Mouse (Mus musculus) kidney, embryonic 15.5 days (tissue): ENCODE data around the gene Atp6v1g2. TPM values are rescaled to one million over a fixed set of nuclear protein-coding genes. Genes with fewer than 3 reads are reported as not detected.

Source experiments
- ATAC-seq: fragments of 200-750 bp; cut with Nextera tagmentation; replicated peaks from 2 replicates; pipeline ENCODE4 v1.8.0; 2017; ENCODE audit warnings: moderate TSS enrichment; ENCODE audit not compliant: low FRiP score
- H3K27ac ChIP-seq: fragments of 300-500 bp; sonication (generic); 2 replicates; pipeline ENCODE4 v1.5.1; 2015; ENCODE audit warnings: mild to moderate bottlenecking, inconsistent platforms
- H3K27me3 ChIP-seq: fragments of 300-500 bp; sonication (generic); 2 replicates; pipeline ENCODE4 v1.6.1; 2015; ENCODE audit warnings: inconsistent platforms
- H3K36me3 ChIP-seq: fragments of 300-500 bp; sonication (generic); 2 replicates; pipeline ENCODE4 v1.6.1; 2015; ENCODE audit warnings: inconsistent platforms
- H3K4me1 ChIP-seq: fragments of 300-500 bp; sonication (generic); 2 replicates; pipeline ENCODE4 v1.6.1; 2015; ENCODE audit warnings: inconsistent platforms
- H3K4me2 ChIP-seq: fragments of 300-500 bp; sonication (generic); 2 replicates; pipeline ENCODE4 v1.6.1; 2015; ENCODE audit warnings: moderate library complexity, mild to moderate bottlenecking, inconsistent platforms
- H3K4me3 ChIP-seq: fragments of 300-500 bp; sonication (generic); replicated peaks from 2 replicates; pipeline ENCODE4 v1.5.1; 2015; ENCODE audit warnings: mild to moderate bottlenecking, inconsistent platforms
- H3K9ac ChIP-seq: fragments of 300-500 bp; sonication (generic); 2 replicates; pipeline ENCODE4 v1.6.1; 2015; ENCODE audit warnings: mild to moderate bottlenecking, inconsistent platforms
- H3K9me3 ChIP-seq: fragments of 300-500 bp; sonication (generic); replicated peaks from 2 replicates; pipeline ENCODE4 v1.6.1; 2016; ENCODE audit warnings: inconsistent platforms
- microRNA-seq: library from miRNA; unstranded; fragments of <30 nt; microRNA quantifications from one replicate; pipeline ENCODE4, GENCODE M21; 2016
- polyA plus RNA-seq: library from polyadenylated mRNA; unstranded; fragments of >200 nt; fragmentation: Nextera tagmentation; extraction: Ambion mirVana; gene quantifications from 2 replicates; pipeline ENCODE4 v1.2.1, GENCODE M21; 2015

The Atp6v1g2 gene
- polyA plus RNA-seq, 1 experiment from 2014 or later = 6.4 TPM

DNA sequence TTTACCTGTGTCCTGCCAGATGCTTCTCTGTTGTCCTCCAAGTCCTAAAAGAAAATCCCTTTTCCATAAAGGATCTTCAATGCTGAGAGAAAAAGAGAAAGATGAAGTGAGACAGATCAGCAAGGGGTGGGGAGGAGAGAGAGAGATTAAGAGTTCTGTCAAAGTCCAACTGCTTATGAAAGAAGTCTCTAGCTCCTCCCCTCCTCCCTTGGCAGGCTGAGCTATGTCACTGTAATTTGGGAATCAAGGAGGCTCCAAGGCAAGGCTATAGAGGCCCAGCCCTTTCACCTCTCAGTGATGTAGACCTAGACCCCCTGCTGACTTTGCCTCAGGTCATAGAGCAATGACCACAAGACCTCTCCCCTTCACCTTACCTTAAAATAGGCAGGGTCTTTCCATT, 52.0 kb downstream of the Atp6v1g2 start:
- no peak overlapping the region for H3K9ac ChIP-seq
- H3K27me3 ChIP-seq = no peaks in the 10 kb centered on the region
- no peak overlapping the region for H3K27ac ChIP-seq
- no peak for ATAC-seq
- no peak overlapping the region for H3K4me2 ChIP-seq
- H3K4me1 ChIP-seq = no peaks in the 10 kb centered on the region
- H3K36me3 ChIP-seq = no peaks in the 10 kb centered on the region
- no peaks in the 10 kb centered on the region for H3K9me3 ChIP-seq
- H3K4me3 ChIP-seq = no peak overlapping the region

Small RNA genes within 50 kb of the gene (microRNA-seq; reads per million reads assigned to microRNA genes)
- gene Mir6973a (not detected), gene Mir6974 (not detected), gene Mir6975 (1.5 reads per million, percentile 2 among the genes with 10 or more reads in this experiment), gene Mir8094 (0.59 reads per million)

Other genes starting within 250 kb of the Atp6v1g2 start
- gene Vars, start 232.7 kb upstream of the Atp6v1g2 start, polyA plus RNA-seq = 128 and 140 TPM in 2 replicates
- 0.19 and 0.29 TPM in 2 replicates for gene Vwa7, start 217.1 kb upstream of the Atp6v1g2 start, polyA plus RNA-seq
- gene Sapcd1, start 205.6 kb upstream of the Atp6v1g2 start, polyA plus RNA-seq = 6.2 and 6.8 TPM in 2 replicates
- 5.2 and 5.4 TPM in 2 replicates for gene Msh5, start 186.9 kb upstream of the Atp6v1g2 start, polyA plus RNA-seq
- gene Clic1, start 183.7 kb upstream of the Atp6v1g2 start, polyA plus RNA-seq = 300 and 320 TPM in 2 replicates
- gene Ddah2, start 174.6 kb upstream of the Atp6v1g2 start, polyA plus RNA-seq = 324 and 356 TPM in 2 replicates
- gene Ly6g6c, start 168.3 kb upstream of the Atp6v1g2 start, polyA plus RNA-seq = 1.6 TPM in 1 of 2 replicates, not detected in the other
- 0.41 and 0.52 TPM in 2 replicates for gene Mpig6b, start 167.5 kb upstream of the Atp6v1g2 start, polyA plus RNA-seq
- 1.2 and 1.6 TPM in 2 replicates for gene Ly6g6e, start 156.8 kb upstream of the Atp6v1g2 start, polyA plus RNA-seq
- 5.0 and 6.0 TPM in 2 replicates for gene Ly6g6d, start 155.6 kb upstream of the Atp6v1g2 start, polyA plus RNA-seq
- gene Ly6g6f, start 148.1 kb upstream of the Atp6v1g2 start, polyA plus RNA-seq = not detected in 2 replicates
- gene Abhd16a, start 144.4 kb upstream of the Atp6v1g2 start, polyA plus RNA-seq = 94.7 and 103 TPM in 2 replicates
- not detected in 2 replicates for gene Ly6g5c, start 125.4 kb upstream of the Atp6v1g2 start, polyA plus RNA-seq
- gene Ly6g5b, start 118.2 kb upstream of the Atp6v1g2 start, polyA plus RNA-seq = 0.99 and 1.9 TPM in 2 replicates
- gene Gpank1, start 112.2 kb upstream of the Atp6v1g2 start, polyA plus RNA-seq = 19.0 and 20.3 TPM in 2 replicates
- 281 and 284 TPM in 2 replicates for gene Csnk2b, start 111.6 kb upstream of the Atp6v1g2 start, polyA plus RNA-seq
- gene D17H6S53E, start 107.3 kb upstream of the Atp6v1g2 start, polyA plus RNA-seq = 10.5 and 12.2 TPM in 2 replicates
- 21.0 and 25.7 TPM in 2 replicates for gene Apom, start 101.6 kb upstream of the Atp6v1g2 start, polyA plus RNA-seq
- 56.1 and 64.9 TPM in 2 replicates for gene Bag6, start 98.5 kb upstream of the Atp6v1g2 start, polyA plus RNA-seq
- gene Prrc2a, start 68.8 kb upstream of the Atp6v1g2 start, polyA plus RNA-seq = 176 and 209 TPM in 2 replicates
- gene Aif1, start 57.6 kb upstream of the Atp6v1g2 start, polyA plus RNA-seq = 8.8 and 9.2 TPM in 2 replicates
- 12.1 and 13.7 TPM in 2 replicates for gene Lst1, start 45.2 kb upstream of the Atp6v1g2 start, polyA plus RNA-seq
- 0.53 and 0.72 TPM in 2 replicates for gene Ltb, start 39.2 kb upstream of the Atp6v1g2 start, polyA plus RNA-seq
- 0.12 TPM in 1 of 2 replicates, not detected in the other for gene Tnf, start 31.7 kb upstream of the Atp6v1g2 start, polyA plus RNA-seq
- 0.10 TPM in 1 of 2 replicates, not detected in the other for gene Lta, start 28.3 kb upstream of the Atp6v1g2 start, polyA plus RNA-seq
- 0.65 and 0.69 TPM in 2 replicates for gene Gm16181, start 12.8 kb upstream of the Atp6v1g2 start, polyA plus RNA-seq
- 11.3 and 12.4 TPM in 2 replicates for gene Nfkbil1, start 2.1 kb downstream of the Atp6v1g2 start, polyA plus RNA-seq
- 531 and 538 TPM in 2 replicates for gene Ddx39b, start 8.1 kb downstream of the Atp6v1g2 start, polyA plus RNA-seq
- gene H2-D1, start 29.1 kb downstream of the Atp6v1g2 start, polyA plus RNA-seq = 64.5 and 66.1 TPM in 2 replicates
- gene H2-Q1, start 86.7 kb downstream of the Atp6v1g2 start, polyA plus RNA-seq = 0.13 TPM in 1 of 2 replicates, not detected in the other
- 0.64 and 0.80 TPM in 2 replicates for gene H2-Q2, start 108.6 kb downstream of the Atp6v1g2 start, polyA plus RNA-seq
- 4.0 and 4.1 TPM in 2 replicates for gene H2-Q4, start 146.0 kb downstream of the Atp6v1g2 start, polyA plus RNA-seq
- gene H2-Q6, start 191.2 kb downstream of the Atp6v1g2 start, polyA plus RNA-seq = 3.0 and 5.2 TPM in 2 replicates
- gene H2-Q7, start 205.5 kb downstream of the Atp6v1g2 start, polyA plus RNA-seq = 12.7 and 13.9 TPM in 2 replicates
- 2.0 and 4.7 TPM in 2 replicates for gene H2-Q10, start 236.4 kb downstream of the Atp6v1g2 start, polyA plus RNA-seq